Mouse (Mus musculus): ENCODE measurements around the gene Gpatch8. TPM values are rescaled to one million over a fixed set of nuclear protein-coding genes. Genes with fewer than 3 reads are reported as not detected.

Gpatch8 gene
- polyA plus RNA-seq, 1 experiment from 2014 or later = 25.1 TPM

DNA sequence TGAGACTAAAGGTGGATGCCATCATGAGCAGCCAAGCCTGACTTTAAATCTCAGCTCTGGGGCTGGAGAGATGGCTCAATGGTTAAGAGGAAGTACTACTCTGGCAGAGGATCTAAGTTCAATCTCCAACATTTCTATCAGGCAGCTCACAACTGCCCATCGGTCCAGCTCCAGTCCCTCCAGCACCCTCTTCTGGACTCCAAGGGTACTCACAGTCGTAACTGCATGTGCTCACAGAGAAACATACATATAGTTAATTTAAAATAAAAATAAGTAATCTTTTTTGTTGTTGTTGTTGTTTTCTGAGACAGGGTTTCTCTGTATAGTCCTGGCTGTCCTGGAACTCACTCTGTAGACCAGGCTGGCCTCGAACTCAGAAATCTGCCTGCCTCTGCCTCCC lies 43.7 kb upstream of the Gpatch8 start:
- no peaks in the 10 kb centered on the region for H3K27me3 ChIP-seq (ENCODE audit: insufficient read depth, low read length)
- H3K27ac ChIP-seq = no peak overlapping the region
- 91% methylated on average over 3 of the region's 3 CpGs for WGBS
- H3K4me2 ChIP-seq (ENCODE audit: low read length) = no peak overlapping the region
- TF ChIP-seq CTCF (IDR thresholded peaks at IDR 0.05; ENCODE audit: low read depth) = peak; percentile 55
- DNase-seq (ENCODE audit: low spot score) (peak; percentile 64), ATAC-seq (replicated peaks; ENCODE audit: low FRiP score, low read depth) (no peak)
- 0 out of 2 replicates have a peak, but pooled peaks cover 3% of the 10 kb centered on the region for H3K4me1 ChIP-seq (replicated peaks; ENCODE audit: insufficient read depth, low read length)
- no peaks in the 10 kb centered on the region for H3K9me3 ChIP-seq (replicated peaks; ENCODE audit: low read length)
- H3K9ac ChIP-seq (ENCODE audit: low read depth, low read length) = no peak overlapping the region
- H3K36me3 ChIP-seq (ENCODE audit: insufficient read depth, low read length) = no peaks in the 10 kb centered on the region
- no peak overlapping the region for H3K4me3 ChIP-seq (replicated peaks; ENCODE audit: low read depth, low read length)

DNA sequence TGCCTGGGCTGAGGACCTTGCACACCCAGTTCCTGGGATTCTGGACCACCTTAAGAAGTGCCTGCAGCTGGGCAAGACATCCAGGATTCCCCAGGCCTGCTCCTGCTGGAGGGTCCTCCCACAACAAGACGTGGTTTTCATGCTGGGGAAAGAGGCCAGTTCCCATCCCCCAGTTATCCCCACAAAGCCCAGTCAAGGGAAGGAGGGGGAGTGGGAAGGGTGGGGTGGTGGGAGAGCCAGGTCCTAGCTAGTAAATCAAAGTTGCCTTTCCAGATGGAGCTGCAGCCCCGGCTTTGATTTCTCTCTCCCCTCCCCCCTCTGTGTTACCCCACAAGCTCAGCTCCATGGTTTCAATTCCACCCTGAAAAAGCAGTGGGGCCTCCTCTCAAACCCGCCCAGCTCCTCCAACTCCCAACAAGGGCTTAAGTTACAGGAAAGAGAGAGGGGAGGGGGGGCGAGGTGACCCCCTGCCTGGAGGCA lies 39.2 kb upstream of the Gpatch8 start:
- ATAC-seq (replicated peaks; ENCODE audit: low FRiP score, low read depth) = peak; percentile 71
- H3K4me3 ChIP-seq (replicated peaks; ENCODE audit: low read depth, low read length) = no peak overlapping the region
- H3K36me3 ChIP-seq (ENCODE audit: insufficient read depth, low read length) = no peaks in the 10 kb centered on the region
- no peaks in the 10 kb centered on the region for H3K27me3 ChIP-seq (ENCODE audit: insufficient read depth, low read length)
- DNase-seq (ENCODE audit: low spot score) = peak; percentile 92
- no peak for TF ChIP-seq CTCF (IDR thresholded peaks at IDR 0.05; ENCODE audit: low read depth)
- peak overlapping the region; percentile 44; the same call in 1 of the 2 replicates for H3K9ac ChIP-seq (ENCODE audit: low read depth, low read length)
- H3K4me2 ChIP-seq (ENCODE audit: low read length) = peak overlapping the region; percentile 34; the same call in 1 of the 2 replicates
- WGBS = 3% methylated on average over 4 of the region's 4 CpGs
- 0 out of 2 replicates have a peak, but pooled peaks cover 5% of the 10 kb centered on the region for H3K4me1 ChIP-seq (replicated peaks; ENCODE audit: insufficient read depth, low read length)
- H3K27ac ChIP-seq = peak overlapping the region; percentile 77
- no peaks in the 10 kb centered on the region for H3K9me3 ChIP-seq (replicated peaks; ENCODE audit: low read length)

DNA sequence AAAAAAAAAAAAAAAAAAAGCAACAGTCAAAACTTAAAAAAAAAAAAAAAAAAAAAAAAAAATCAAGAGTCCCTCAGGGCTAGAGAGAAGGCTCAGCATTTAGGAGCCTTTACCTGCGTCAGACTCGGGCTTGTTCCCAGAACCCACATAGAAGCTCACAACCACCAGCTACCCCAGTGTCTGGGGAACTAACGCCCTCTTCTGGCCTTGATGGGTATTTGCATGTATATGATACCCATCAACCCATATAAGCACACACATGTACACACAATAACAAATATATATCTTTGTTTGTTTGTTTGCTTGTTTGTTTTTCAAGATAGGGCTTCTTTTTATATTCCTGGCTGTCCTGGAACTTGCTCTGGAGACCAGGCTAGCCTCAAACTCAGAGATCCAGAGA lies 31.4 kb upstream of the Gpatch8 start:
- peak; percentile 16; the same call in 1 of the 2 replicates for TF ChIP-seq CTCF (IDR thresholded peaks at IDR 0.05; ENCODE audit: low read depth)
- H3K4me3 ChIP-seq (replicated peaks; ENCODE audit: low read depth, low read length) = no peak overlapping the region
- H3K9me3 ChIP-seq (replicated peaks; ENCODE audit: low read length) = no peaks in the 10 kb centered on the region
- no peak for ATAC-seq (replicated peaks; ENCODE audit: low FRiP score, low read depth)
- H3K9ac ChIP-seq (ENCODE audit: low read depth, low read length) = no peak overlapping the region
- H3K27me3 ChIP-seq (ENCODE audit: insufficient read depth, low read length) = no peaks in the 10 kb centered on the region
- 89% methylated on average over 3 of the region's 3 CpGs for WGBS
- no peak overlapping the region for H3K4me2 ChIP-seq (ENCODE audit: low read length)
- no peaks in the 10 kb centered on the region for H3K36me3 ChIP-seq (ENCODE audit: insufficient read depth, low read length)
- DNase-seq (ENCODE audit: low spot score) = no peak
- no peak overlapping the region for H3K27ac ChIP-seq
- peaks cover 1% of the 10 kb centered on the region; the same call in 1 of the 2 replicates for H3K4me1 ChIP-seq (replicated peaks; ENCODE audit: insufficient read depth, low read length)

DNA sequence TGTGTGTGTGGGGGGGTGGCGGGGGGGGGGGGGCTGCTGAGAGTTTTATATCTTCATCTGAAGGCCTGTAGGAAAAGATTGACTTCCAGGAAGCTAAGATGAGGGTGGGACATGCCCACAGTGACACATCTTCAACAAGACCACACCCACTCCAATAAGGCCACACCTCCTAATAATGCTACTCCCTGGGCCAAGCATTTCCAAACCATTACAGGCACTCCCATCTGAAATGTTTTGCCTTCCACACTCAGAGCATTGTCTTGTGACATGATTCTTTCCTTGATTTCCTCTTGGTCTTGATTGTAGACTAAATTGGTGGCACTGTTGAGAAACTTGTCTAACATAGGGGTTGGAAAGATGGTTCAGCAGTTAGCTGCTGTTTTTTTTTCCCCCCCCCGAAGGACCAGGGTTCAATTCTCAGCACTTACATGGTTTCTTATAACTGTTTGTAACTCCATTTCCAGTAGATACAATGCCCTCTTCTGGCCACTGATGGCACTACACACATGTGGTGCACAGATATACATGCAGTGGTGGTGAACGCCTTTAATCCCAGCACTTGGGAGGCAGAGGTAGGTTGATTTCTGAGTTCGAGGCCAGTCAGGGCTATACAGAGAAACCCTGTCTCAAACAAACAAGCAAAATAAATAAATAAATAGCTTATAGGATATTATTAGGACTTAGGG lies 30.4 kb upstream of the Gpatch8 start:
- no peak overlapping the region for H3K27ac ChIP-seq
- ATAC-seq (replicated peaks; ENCODE audit: low FRiP score, low read depth) (no peak), DNase-seq (ENCODE audit: low spot score) (no peak)
- WGBS = 92% methylated on average over 4 of the region's 4 CpGs
- TF ChIP-seq CTCF (IDR thresholded peaks at IDR 0.05; ENCODE audit: low read depth) = peak; percentile 24; the same call in 1 of the 2 replicates
- peaks cover 6% of the 10 kb centered on the region; the same call in 1 of the 2 replicates for H3K4me1 ChIP-seq (replicated peaks; ENCODE audit: insufficient read depth, low read length)
- H3K27me3 ChIP-seq (ENCODE audit: insufficient read depth, low read length) = no peaks in the 10 kb centered on the region
- no peak overlapping the region for H3K4me2 ChIP-seq (ENCODE audit: low read length)
- H3K9me3 ChIP-seq (replicated peaks; ENCODE audit: low read length) = no peaks in the 10 kb centered on the region
- no peak overlapping the region for H3K4me3 ChIP-seq (replicated peaks; ENCODE audit: low read depth, low read length)
- H3K9ac ChIP-seq (ENCODE audit: low read depth, low read length) = no peak overlapping the region
- H3K36me3 ChIP-seq (ENCODE audit: insufficient read depth, low read length) = no peaks in the 10 kb centered on the region

DNA sequence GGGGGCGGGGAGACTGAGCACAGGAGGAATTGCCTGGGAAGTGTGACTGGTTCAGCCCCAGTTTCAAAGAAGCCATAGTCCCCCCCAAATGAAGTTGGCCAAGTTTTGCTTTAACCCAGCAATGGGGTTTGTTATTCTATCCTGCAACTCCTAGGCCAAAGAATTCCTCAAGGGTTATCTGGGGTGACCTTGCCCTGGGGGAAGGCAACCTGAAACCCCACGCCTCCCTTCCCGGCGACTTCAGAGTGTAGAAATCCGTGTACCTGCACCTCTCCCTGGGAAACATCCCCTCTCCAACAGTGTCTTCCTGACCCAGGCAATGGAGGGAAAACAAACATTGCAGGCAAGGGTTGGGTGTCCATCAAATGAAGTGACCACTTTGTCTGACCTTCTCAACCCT lies 26.5 kb upstream of the Gpatch8 start:
- peak overlapping the region; percentile 80 for H3K27ac ChIP-seq
- DNase-seq (ENCODE audit: low spot score) = no peak
- no peak overlapping the region for H3K4me2 ChIP-seq (ENCODE audit: low read length)
- WGBS = 13% methylated on average over 5 of the region's 5 CpGs
- ATAC-seq (replicated peaks; ENCODE audit: low FRiP score, low read depth) = no peak
- peaks cover 9% of the 10 kb centered on the region for H3K4me1 ChIP-seq (replicated peaks; ENCODE audit: insufficient read depth, low read length)
- no peak overlapping the region for H3K4me3 ChIP-seq (replicated peaks; ENCODE audit: low read depth, low read length)
- H3K27me3 ChIP-seq (ENCODE audit: insufficient read depth, low read length) = no peaks in the 10 kb centered on the region
- TF ChIP-seq CTCF (IDR thresholded peaks at IDR 0.05; ENCODE audit: low read depth) = no peak
- H3K36me3 ChIP-seq (ENCODE audit: insufficient read depth, low read length) = no peaks in the 10 kb centered on the region
- no peaks in the 10 kb centered on the region for H3K9me3 ChIP-seq (replicated peaks; ENCODE audit: low read length)
- H3K9ac ChIP-seq (ENCODE audit: low read depth, low read length) = no peak overlapping the region

DNA sequence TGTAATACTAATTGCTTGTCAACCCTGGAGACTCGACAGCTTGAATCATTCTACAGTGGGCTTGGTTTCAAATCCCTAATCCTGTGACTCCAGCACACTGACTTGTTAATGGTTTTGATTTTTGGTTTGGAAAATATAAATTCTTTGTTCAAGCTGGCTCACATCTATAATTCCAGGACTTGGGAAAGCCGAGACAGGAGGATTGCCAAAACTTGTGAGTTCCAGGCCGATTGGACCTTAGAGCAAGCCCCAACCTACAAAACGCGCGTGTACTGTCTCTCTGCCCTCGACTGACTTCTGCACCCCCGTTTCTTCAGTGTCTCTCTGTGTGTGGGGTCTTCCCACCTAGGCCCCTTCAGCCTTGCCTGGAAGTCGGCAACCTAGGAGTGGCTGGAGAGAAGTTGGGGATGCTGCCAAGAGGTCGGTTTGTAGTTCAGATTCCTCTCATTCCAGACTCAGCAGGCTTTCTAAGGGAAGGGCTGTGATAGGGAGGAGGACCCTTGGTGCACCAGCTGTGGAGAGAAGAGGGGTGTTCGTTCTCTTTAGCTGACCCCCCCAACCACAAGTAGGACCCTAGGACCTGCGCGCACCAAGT lies 25.9 kb upstream of the Gpatch8 start:
- Histone ChIP-seq H3K4me2 (ENCODE audit: low read length) (no peak overlapping the region), H3K36me3 (ENCODE audit: insufficient read depth, low read length) (no peaks in the 10 kb centered on the region), H3K4me3 (replicated peaks; ENCODE audit: low read depth, low read length) (no peak overlapping the region), H3K9ac (ENCODE audit: low read depth, low read length) (no peak overlapping the region), H3K4me1 (replicated peaks; ENCODE audit: insufficient read depth, low read length) (peaks cover 9% of the 10 kb centered on the region), H3K27me3 (ENCODE audit: insufficient read depth, low read length) (no peaks in the 10 kb centered on the region), H3K27ac (peak overlapping the region; percentile 80), H3K9me3 (replicated peaks; ENCODE audit: low read length) (no peaks in the 10 kb centered on the region)
- TF ChIP-seq CTCF (IDR thresholded peaks at IDR 0.05; ENCODE audit: low read depth) = no peak
- DNase-seq (ENCODE audit: low spot score) (peak; percentile 91), ATAC-seq (replicated peaks; ENCODE audit: low FRiP score, low read depth) (no peak)
- WGBS = 28% methylated on average over 13 of the region's 13 CpGs

All from kidney, postnatal 0 days (tissue).